Mouse (Mus musculus) lung, postnatal 0 days (tissue): ENCODE measurements at regions not wholly inside any gene's neighbourhood (a gene's known extent, or its start where the extent isn't known, plus 50 kb on each side); places are given as distances from the start of the nearest gene placed in this dataset.

Experiments
- CTCF ChIP-seq: IDR thresholded peaks from 2 replicates; pipeline ENCODE4 v1.5.1; 2016; ENCODE audit warnings: antibody characterized with exemption, mild to moderate bottlenecking
- EP300 ChIP-seq: IDR thresholded peaks from 2 replicates; pipeline ENCODE4 v1.6.1; 2016; ENCODE audit warnings: antibody characterized with exemption, mild to moderate bottlenecking, control low read depth

DNA sequence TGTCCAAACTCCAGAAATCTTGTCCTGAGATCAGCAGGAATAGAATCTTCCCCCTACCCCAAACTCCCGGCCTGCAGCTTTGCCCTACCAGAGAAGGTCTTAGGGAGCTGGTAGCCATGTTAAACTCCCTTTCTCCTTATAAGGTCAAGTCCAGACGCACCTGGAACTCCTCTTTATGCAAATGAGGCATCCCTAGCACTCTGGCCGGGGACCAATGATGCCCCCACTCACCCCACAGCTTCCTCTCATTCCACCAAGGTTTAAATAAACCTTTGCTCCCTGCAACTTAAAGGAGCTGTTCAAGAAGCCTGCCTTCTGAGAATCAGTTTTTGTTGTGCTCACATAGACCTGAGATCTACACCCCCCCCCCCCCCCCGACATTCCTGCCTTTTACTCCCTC, 158.6 kb upstream of the Gimd1 start:
- TF ChIP-seq CTCF = no peak
- no peak for TF ChIP-seq EP300
